Mouse (Mus musculus): ENCODE measurements around the gene Spdef. TPM values are rescaled to one million over a fixed set of nuclear protein-coding genes. Genes with fewer than 3 reads are reported as not detected.

Spdef gene
- total and polyA plus RNA-seq, 2 experiments from 2014 or later, result 3.7 to 4.7 TPM

GRCm38 (mm10) chr17:27724327-27724726 lies 4.4 kb downstream of the Spdef start:
- Histone ChIP-seq H3K27me3 (ENCODE audit: insufficient read depth, low read length) (no peaks in the 10 kb centered on the region), H3K4me2 (ENCODE audit: low read depth, low read length, poor library complexity, severe bottlenecking) (no peak overlapping the region), H3K4me1 (ENCODE audit: insufficient read depth, low read length) (no peaks in the 10 kb centered on the region), H3K36me3 (ENCODE audit: insufficient read depth, low read length) (no peaks in the 10 kb centered on the region), H3K27ac (ENCODE audit: low read depth, low read length) (no peak overlapping the region), H3K9ac (replicated peaks; ENCODE audit: low read length, poor library complexity, severe bottlenecking) (no peak overlapping the region), H3K4me3 (ENCODE audit: low read depth, low read length) (no peak overlapping the region), H3K9me3 (ENCODE audit: low read length) (no peaks in the 10 kb centered on the region)
- WGBS, result 51% methylated on average over 3 of the region's 3 CpGs
- ATAC-seq (ENCODE audit: low FRiP score) (no peak), DNase-seq (ENCODE audit: low spot score) (no peak)
- TF ChIP-seq CTCF (IDR thresholded peaks at IDR 0.05), result no peak

- TF ChIP-seq CTCF (IDR thresholded peaks at IDR 0.05), result no peak
- Histone ChIP-seq H3K9me3 (ENCODE audit: low read length) (no peaks in the 10 kb centered on the region), H3K27ac (ENCODE audit: low read depth, low read length) (no peak overlapping the region), H3K4me1 (ENCODE audit: insufficient read depth, low read length) (peaks cover 9% of the 10 kb centered on the region; the same call in 1 of the 2 replicates), H3K36me3 (ENCODE audit: insufficient read depth, low read length) (no peaks in the 10 kb centered on the region), H3K4me3 (ENCODE audit: low read depth, low read length) (no peak overlapping the region), H3K9ac (replicated peaks; ENCODE audit: low read length, poor library complexity, severe bottlenecking) (no peak overlapping the region), H3K4me2 (ENCODE audit: low read depth, low read length, poor library complexity, severe bottlenecking) (no peak overlapping the region), H3K27me3 (ENCODE audit: insufficient read depth, low read length) (no peaks in the 10 kb centered on the region)
- ATAC-seq (ENCODE audit: low FRiP score) (no peak), DNase-seq (ENCODE audit: low spot score) (peak; percentile 74)
- WGBS, result 82% methylated on average over 9 of the region's 9 CpGs
Measured at GRCm38 (mm10) chr17:27721125-27721664, 7.6 kb downstream of the Spdef start.

GRCm38 (mm10) chr17:27720326-27720725 lies 8.4 kb downstream of the Spdef start:
- WGBS, result 40% methylated on average over 9 of the region's 9 CpGs
- no peak for TF ChIP-seq CTCF (IDR thresholded peaks at IDR 0.05)

DNA sequence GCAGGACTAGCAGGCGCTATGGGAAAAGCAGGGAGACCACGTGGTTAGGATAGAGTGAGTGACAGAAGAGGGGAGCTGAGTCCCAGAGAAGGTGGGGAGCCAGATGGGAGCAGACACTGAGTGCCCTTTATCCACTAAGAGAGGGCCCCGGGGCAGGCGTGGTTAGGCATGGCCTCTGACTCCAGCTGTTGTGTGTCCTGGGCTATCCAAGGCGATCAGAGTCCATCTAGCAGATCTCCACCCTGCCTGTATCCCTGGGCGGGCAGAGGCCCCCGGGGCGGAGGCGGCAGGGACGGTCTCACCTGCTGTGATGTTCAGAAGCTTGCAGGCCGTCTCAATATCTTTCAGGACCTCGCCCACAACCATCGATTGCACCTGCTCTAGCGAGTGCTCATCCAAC lies 9.1 kb downstream of the Spdef start:
- WGBS, result 68% methylated on average over 14 of the region's 14 CpGs
- DNase-seq (ENCODE audit: low spot score) (no peak), ATAC-seq (ENCODE audit: low FRiP score) (no peak)
- H3K9me3 ChIP-seq (ENCODE audit: low read length), result no peaks in the 10 kb centered on the region
- peaks cover 9% of the 10 kb centered on the region; the same call in 1 of the 2 replicates for H3K4me1 ChIP-seq (ENCODE audit: insufficient read depth, low read length)
- H3K27me3 ChIP-seq (ENCODE audit: insufficient read depth, low read length), result no peaks in the 10 kb centered on the region
- no peaks in the 10 kb centered on the region for H3K36me3 ChIP-seq (ENCODE audit: insufficient read depth, low read length)
- no peak for TF ChIP-seq CTCF (IDR thresholded peaks at IDR 0.05)
- no peak overlapping the region for H3K9ac ChIP-seq (replicated peaks; ENCODE audit: low read length, poor library complexity, severe bottlenecking)
- H3K4me3 ChIP-seq (ENCODE audit: low read depth, low read length), result no peak overlapping the region
- H3K4me2 ChIP-seq (ENCODE audit: low read depth, low read length, poor library complexity, severe bottlenecking), result no peak overlapping the region
- no peak overlapping the region for H3K27ac ChIP-seq (ENCODE audit: low read depth, low read length)

More at GRCm38 (mm10) chr17:27720326-27720725, 8.4 kb downstream of the Spdef start:
- peaks cover 9% of the 10 kb centered on the region; the same call in 1 of the 2 replicates for H3K4me1 ChIP-seq (ENCODE audit: insufficient read depth, low read length)
- H3K4me2 ChIP-seq (ENCODE audit: low read depth, low read length, poor library complexity, severe bottlenecking), result no peak overlapping the region
- H3K9ac ChIP-seq (replicated peaks; ENCODE audit: low read length, poor library complexity, severe bottlenecking), result no peak overlapping the region
- DNase-seq (ENCODE audit: low spot score) (no peak), ATAC-seq (ENCODE audit: low FRiP score) (no peak)
- H3K9me3 ChIP-seq (ENCODE audit: low read length), result no peaks in the 10 kb centered on the region
- no peaks in the 10 kb centered on the region for H3K36me3 ChIP-seq (ENCODE audit: insufficient read depth, low read length)
- H3K27me3 ChIP-seq (ENCODE audit: insufficient read depth, low read length), result no peaks in the 10 kb centered on the region
- no peak overlapping the region for H3K27ac ChIP-seq (ENCODE audit: low read depth, low read length)
- H3K4me3 ChIP-seq (ENCODE audit: low read depth, low read length), result no peak overlapping the region

- Histone ChIP-seq H3K4me2 (ENCODE audit: low read depth, low read length, poor library complexity, severe bottlenecking) (no peak overlapping the region), H3K27me3 (ENCODE audit: insufficient read depth, low read length) (no peaks in the 10 kb centered on the region), H3K9ac (replicated peaks; ENCODE audit: low read length, poor library complexity, severe bottlenecking) (no peak overlapping the region), H3K4me1 (ENCODE audit: insufficient read depth, low read length) (peaks cover 9% of the 10 kb centered on the region; the same call in 1 of the 2 replicates), H3K36me3 (ENCODE audit: insufficient read depth, low read length) (no peaks in the 10 kb centered on the region), H3K9me3 (ENCODE audit: low read length) (no peaks in the 10 kb centered on the region), H3K4me3 (ENCODE audit: low read depth, low read length) (no peak overlapping the region), H3K27ac (ENCODE audit: low read depth, low read length) (no peak overlapping the region)
- TF ChIP-seq CTCF (IDR thresholded peaks at IDR 0.05), result peak; percentile 73
- ATAC-seq (ENCODE audit: low FRiP score) (peak; percentile 45; the same call in 1 of the 2 replicates), DNase-seq (ENCODE audit: low spot score) (peak; percentile 77)
- WGBS, result 47% methylated on average over 5 of the region's 5 CpGs
Measured at GRCm38 (mm10) chr17:27718250-27718649, 10.5 kb downstream of the Spdef start.

GRCm38 (mm10) chr17:27716804-27717203 lies 12.0 kb downstream of the Spdef start:
- no peak for ATAC-seq (ENCODE audit: low FRiP score)
- WGBS, result 7% methylated on average over 16 of the region's 16 CpGs

More at GRCm38 (mm10) chr17:27716804-27717203, 12.0 kb downstream of the Spdef start:
- Histone ChIP-seq H3K9me3 (ENCODE audit: low read length) (no peaks in the 10 kb centered on the region), H3K4me2 (ENCODE audit: low read depth, low read length, poor library complexity, severe bottlenecking) (peak overlapping the region; percentile 44), H3K4me3 (ENCODE audit: low read depth, low read length) (peak overlapping the region; percentile 28), H3K27me3 (ENCODE audit: insufficient read depth, low read length) (no peaks in the 10 kb centered on the region), H3K4me1 (ENCODE audit: insufficient read depth, low read length) (peaks cover 9% of the 10 kb centered on the region; the same call in 1 of the 2 replicates), H3K36me3 (ENCODE audit: insufficient read depth, low read length) (no peaks in the 10 kb centered on the region), H3K9ac (replicated peaks; ENCODE audit: low read length, poor library complexity, severe bottlenecking) (0 out of 2 replicates have a peak overlapping the region, but pooled peaks have one; percentile 29), H3K27ac (ENCODE audit: low read depth, low read length) (no peak overlapping the region)
- no peak for DNase-seq (ENCODE audit: low spot score)
- no peak for TF ChIP-seq CTCF (IDR thresholded peaks at IDR 0.05)
